Mouse (Mus musculus): Measurements from ENCODE around the gene Ube2k.

- no peak for TF ChIP-seq CTCF (IDR thresholded peaks at IDR 0.05 in 2 of 3, conservative IDR thresholded peaks at IDR 0.05 in 1 of 3; ENCODE audit: control insufficient read depth in 1 of 3, insufficient read depth in 1 of 3, low read depth in 2 of 3, low read length in 3 of 3, poor library complexity in 1 of 3, severe bottlenecking in 1 of 3)
- no peak for TF ChIP-seq MYC (IDR thresholded peaks at IDR 0.05; ENCODE audit: low read depth, low read length)
- TF ChIP-seq SIN3A (IDR thresholded peaks at IDR 0.05; ENCODE audit: low read length): no peak
- TF ChIP-seq POLR2A (IDR thresholded peaks at IDR 0.05; ENCODE audit: control insufficient read depth in 1 of 2, insufficient read depth in 1 of 2, low read depth in 1 of 2, low read length in 2 of 2, poor library complexity in 1 of 2): no peak
- no peak for TF ChIP-seq UBTF (IDR thresholded peaks at IDR 0.05; ENCODE audit: borderline replicate concordance, insufficient read depth, low read depth, low read length)
- TF ChIP-seq CHD1 (IDR thresholded peaks at IDR 0.05; ENCODE audit: low read depth, low read length): no peak
- TF ChIP-seq EP300 (IDR thresholded peaks at IDR 0.05; ENCODE audit: low read depth in 1 of 2, low read length in 2 of 2): no peak
- TF ChIP-seq POLR2AphosphoS2 (IDR thresholded peaks at IDR 0.05; ENCODE audit: low read length): no peak
- no peak for TF ChIP-seq MEF2A (IDR thresholded peaks at IDR 0.05; ENCODE audit: extremely low read depth, insufficient replicate concordance, low read depth, low read length, poor library complexity, severe bottlenecking)
Observed at GRCm38 (mm10) chr5:65538121-65538520, 1.1 kb downstream of the Ube2k start.
